Mouse (Mus musculus) kidney, postnatal 10 days (tissue): ENCODE measurements around the gene Fhad1.
A peak's percentile ranks its signal among the peaks of the same experiment; 100 is the strongest.

ENCODE experiments used
- DNase-seq: peaks from one replicate; pipeline ENCODE4 v3.0.0; 2021; ENCODE audit warnings: mixed read lengths

The Fhad1 gene

DNA sequence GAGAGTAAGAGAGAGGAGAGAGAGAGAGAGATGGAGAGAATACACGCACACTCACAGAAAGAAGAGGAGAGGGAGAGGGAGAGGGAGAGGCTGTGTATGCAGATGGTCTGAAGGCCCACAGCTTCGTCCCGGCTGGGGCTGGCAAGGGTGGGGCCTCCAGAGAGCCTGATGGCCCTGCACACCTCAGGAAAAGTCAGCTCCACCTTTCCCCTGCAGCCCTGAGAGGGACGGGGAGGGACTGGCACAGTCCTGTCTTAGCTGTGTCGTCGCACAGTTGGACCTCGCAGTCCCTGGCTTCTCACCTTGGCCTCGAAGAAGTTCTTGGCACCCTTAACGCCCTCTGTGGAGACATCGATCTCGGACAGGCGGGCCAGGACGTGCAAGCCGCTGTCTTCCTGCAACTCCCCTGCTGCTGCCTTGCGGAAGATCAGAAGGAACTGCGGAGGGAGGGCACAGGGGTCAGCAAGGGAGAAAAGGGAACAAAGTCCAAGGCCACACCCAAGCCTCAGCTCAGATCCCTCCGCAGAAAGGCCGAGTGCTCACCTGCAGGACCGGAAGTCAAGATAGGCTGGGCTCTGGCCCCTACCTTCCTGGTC lies 154.5 kb downstream of the Fhad1 start:
- DNase-seq, result peak; percentile 18

GRCm38 (mm10) chr4:141859351-141859750 lies 155.5 kb downstream of the Fhad1 start:
- no peak for DNase-seq

DNA sequence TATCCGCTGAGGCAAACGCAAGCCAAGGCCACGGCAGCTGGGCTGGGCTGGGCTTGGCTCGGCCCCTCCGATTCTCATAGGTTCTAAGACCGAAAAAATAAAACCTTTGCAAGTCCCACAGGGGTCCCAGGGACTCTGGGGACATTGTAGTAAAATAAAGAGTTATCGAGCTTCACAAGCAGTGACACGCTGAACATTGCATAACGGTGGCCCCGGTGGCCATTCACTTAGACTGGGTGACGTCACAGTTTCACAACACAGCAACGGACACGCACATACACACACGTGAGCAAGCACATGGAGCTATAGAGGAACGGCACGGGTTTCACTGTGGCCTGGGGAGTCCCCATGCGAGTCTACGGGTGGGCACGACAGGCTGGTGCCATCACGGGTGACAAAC lies 156.4 kb downstream of the Fhad1 start:
- DNase-seq, result peak; percentile 68

DNA sequence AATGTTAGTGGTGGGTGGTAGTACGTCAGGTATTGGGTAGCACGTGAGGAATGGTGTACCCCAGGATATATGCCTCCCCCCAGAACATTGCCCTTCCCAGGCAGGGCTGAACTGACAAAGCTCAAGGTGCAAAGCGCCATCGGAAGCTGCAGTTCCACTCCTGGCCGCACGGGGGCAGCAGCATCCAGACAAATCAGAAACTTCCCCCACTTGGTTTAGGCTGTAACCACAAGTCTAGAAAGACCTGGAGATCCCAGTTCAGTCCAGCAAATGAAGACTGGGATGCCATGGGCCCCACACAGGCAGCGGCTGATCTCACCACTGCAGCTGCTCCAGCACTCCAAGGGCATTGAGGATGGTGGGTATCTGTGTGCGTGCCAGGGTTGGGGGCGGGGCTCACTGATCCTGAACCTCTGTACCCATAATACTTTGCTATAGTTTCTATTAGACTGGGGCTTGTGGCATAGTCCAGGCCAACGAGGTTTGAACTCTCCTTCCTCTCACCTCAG lies 157.4 kb downstream of the Fhad1 start:
- DNase-seq, result peak; percentile 89

DNA sequence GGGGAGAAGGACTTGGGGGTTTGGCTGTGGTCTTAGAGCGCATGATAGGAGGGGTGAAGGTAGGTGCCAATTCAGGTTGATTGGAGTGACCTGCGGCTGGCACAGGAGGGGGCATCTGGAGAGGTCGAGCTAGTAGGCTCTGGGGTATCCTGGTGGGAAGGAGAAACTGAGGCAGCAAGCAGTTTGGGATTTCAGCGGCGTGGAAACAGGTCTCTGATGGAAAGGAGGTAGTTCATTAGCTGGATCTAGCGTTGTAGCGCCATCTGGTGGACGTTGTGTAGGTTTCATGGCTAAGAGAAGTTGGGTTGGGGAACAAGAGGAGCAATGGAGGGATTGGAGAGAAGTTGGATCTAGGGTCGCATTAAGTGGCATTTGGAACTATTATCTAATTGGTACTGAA lies 161.4 kb downstream of the Fhad1 start:
- peak; percentile 74 for DNase-seq

GRCm38 (mm10) chr4:141845999-141846398 lies 168.9 kb downstream of the Fhad1 start, which contains the start of gene Ctrc:
Gene Ctrc, minus strand, starts transcription at chr4:141846359.
- no peak for DNase-seq
